Mouse (Mus musculus): ENCODE data around the gene Tmem50b.

- TF ChIP-seq CTCF (IDR thresholded peaks at IDR 0.05; ENCODE audit: borderline replicate concordance, control insufficient read depth, extremely low read depth, insufficient read depth, low read length, poor library complexity) (no peak), POLR2A (IDR thresholded peaks at IDR 0.05; ENCODE audit: control insufficient read depth, extremely low read depth, insufficient read depth, low read length, poor library complexity) (no peak)
These were observed 61.2 kb downstream of the Tmem50b start for GRCm38 (mm10) chr16:91536372-91536771.
